Mouse (Mus musculus) layer of hippocampus, adult 8-10 months (tissue): ENCODE measurements at regions not wholly inside any gene's neighbourhood (a gene's known extent, or its start where the extent isn't known, plus 50 kb on each side); places are given as distances from the start of the nearest gene placed in this dataset.
A peak's percentile ranks its signal among the peaks of the same experiment; 100 is the strongest.
"Not testable (repeated sequence)": the region's sequence is repeated elsewhere in the genome, so short reads cannot be mapped to it uniquely, and the experiment has no call there.

ENCODE experiments used
- DNase-seq, 2 experiments: peaks; one replicate each; pipeline ENCODE4 v3.0.0; 2022; ENCODE audit warnings: low spot score in 2 of 2

GRCm38 (mm10) chr7:73688451-73688850 is 51.7 kb upstream of the Fam174b start:
- DNase-seq, result no peak

GRCm38 (mm10) chr7:73686245-73686644 is 53.9 kb upstream of the Fam174b start:
- not testable (repeated sequence) for DNase-seq

GRCm38 (mm10) chr7:73682756-73683155 is 57.3 kb upstream of the Fam174b start:
- DNase-seq, result peak in 1 of 2 experiments; percentile 16

GRCm38 (mm10) chr7:73670598-73670997 is 69.5 kb upstream of the Fam174b start:
- no peak for DNase-seq

- no peak for DNase-seq
Measured at GRCm38 (mm10) chr7:73668791-73669190, 71.3 kb upstream of the Fam174b start.

GRCm38 (mm10) chr7:73666921-73667675 is 73.0 kb upstream of the Fam174b start:
- no peak for DNase-seq

- no peak for DNase-seq
Measured at GRCm38 (mm10) chr7:73664962-73665361, 75.1 kb upstream of the Fam174b start.

- DNase-seq, result no peak
Measured at GRCm38 (mm10) chr7:73662536-73662935, 77.6 kb upstream of the Fam174b start.

- no peak for DNase-seq
Measured at GRCm38 (mm10) chr7:73661901-73662300, 78.2 kb upstream of the Fam174b start.

GRCm38 (mm10) chr7:73659551-73659950 is 80.6 kb upstream of the Fam174b start:
- DNase-seq, result no peak

GRCm38 (mm10) chr7:73657283-73657682 is 82.8 kb upstream of the Fam174b start:
- DNase-seq, result no peak

GRCm38 (mm10) chr7:73656424-73656795 is 83.7 kb upstream of the Fam174b start:
- not testable (repeated sequence) for DNase-seq

GRCm38 (mm10) chr7:73655787-73656423 is 84.2 kb upstream of the Fam174b start:
- peak in 1 of 2 experiments; percentile 70 for DNase-seq

GRCm38 (mm10) chr7:73654193-73654871 is 85.8 kb upstream of the Fam174b start:
- DNase-seq, result peak in 1 of 2 experiments; percentile 43

- DNase-seq, result no peak
Measured at GRCm38 (mm10) chr7:73650909-73651308, 89.2 kb upstream of the Fam174b start.

GRCm38 (mm10) chr7:73648010-73648409 is 92.1 kb upstream of the Fam174b start:
- DNase-seq, result peak; percentile 77 to 89

- peak; percentile 55 to 69 for DNase-seq
Measured at GRCm38 (mm10) chr7:73647140-73647539, 93.0 kb upstream of the Fam174b start.

GRCm38 (mm10) chr7:73646711-73647110 is 93.4 kb upstream of the Fam174b start:
- peak in 1 of 2 experiments; percentile 21 for DNase-seq

GRCm38 (mm10) chr7:73644362-73644904 is 95.7 kb upstream of the Fam174b start:
- DNase-seq, result no peak

- DNase-seq, result no peak
Measured at GRCm38 (mm10) chr7:73643993-73644335, 96.1 kb upstream of the Fam174b start.

GRCm38 (mm10) chr7:73643306-73643992 is 96.7 kb upstream of the Fam174b start:
- no peak for DNase-seq

- DNase-seq, result no peak
Measured at GRCm38 (mm10) chr7:73640194-73640593, 98.6 kb upstream of the Chd2 start.
